Mouse (Mus musculus): ENCODE measurements at regions not wholly inside any gene's neighbourhood (a gene's known extent, or its start where the extent isn't known, plus 50 kb on each side); places are given as distances from the start of the nearest gene placed in this dataset.

DNA sequence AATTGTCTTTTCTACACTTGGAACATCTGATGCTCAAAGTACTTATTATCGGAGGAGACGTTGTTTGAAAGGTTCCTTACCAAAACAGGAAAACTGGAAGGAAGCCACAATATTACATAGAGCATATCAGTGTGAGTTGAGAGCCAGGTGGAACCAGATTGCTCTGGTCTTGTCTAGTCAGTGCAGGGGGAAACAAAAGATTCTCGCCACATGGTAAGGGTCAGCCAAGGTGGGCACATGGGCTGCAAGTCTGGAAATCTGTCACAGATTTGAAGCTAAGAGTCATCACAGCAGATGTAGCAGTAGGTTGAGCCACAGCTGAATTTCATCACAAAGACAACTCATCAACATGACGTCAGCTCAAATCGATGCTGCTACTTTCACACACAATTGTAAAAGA is 681.8 kb downstream of the Stpg2 start:
- DNase-seq (ENCODE audit: low read depth, low spot score), result no peak

DNA sequence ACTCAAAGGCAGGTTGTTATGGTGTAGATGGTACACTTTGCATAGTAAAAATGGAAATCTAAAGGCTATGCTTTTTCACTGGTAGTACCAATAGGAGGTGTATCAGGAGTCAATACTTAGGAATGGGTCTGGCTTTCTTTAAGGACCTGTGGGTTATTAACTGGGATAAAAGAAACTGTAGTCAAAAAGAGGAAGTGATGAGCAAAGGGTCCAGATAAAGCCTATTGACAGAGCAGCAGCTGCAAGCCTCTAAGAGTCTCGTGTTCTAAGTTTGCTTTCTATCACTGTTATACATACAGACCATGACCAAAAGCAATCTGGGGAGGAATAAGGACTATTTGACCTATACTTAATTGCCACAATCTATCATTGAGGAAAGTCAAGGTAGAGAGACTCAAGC is 683.0 kb downstream of the Stpg2 start:
- DNase-seq (ENCODE audit: low read depth, low spot score), result no peak

GRCm38 (mm10) chr3:139890186-139890585 is 684.7 kb downstream of the Stpg2 start:
- DNase-seq (ENCODE audit: low read depth, low spot score), result no peak

GRCm38 (mm10) chr3:139897894-139898293 is 692.4 kb downstream of the Stpg2 start:
- no peak for DNase-seq (ENCODE audit: low read depth, low spot score)

DNA sequence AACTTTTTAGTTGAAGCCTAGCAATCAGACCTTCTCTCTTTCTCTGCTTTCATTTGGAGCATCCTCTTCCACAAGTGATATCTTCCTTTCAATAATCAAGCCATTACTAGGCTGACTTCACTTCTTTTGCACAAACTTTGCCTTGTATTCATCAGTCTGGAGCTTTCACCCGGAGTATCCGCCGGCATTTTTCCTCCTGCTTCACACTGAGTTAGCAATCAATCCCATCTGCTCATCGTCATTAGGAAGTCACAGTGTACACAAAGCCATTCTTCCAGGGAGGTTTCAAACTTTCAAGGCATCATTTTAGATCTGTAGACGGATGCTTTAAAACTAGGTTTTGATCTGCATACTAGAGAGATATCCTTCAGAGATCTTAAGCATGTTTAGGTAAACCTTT is 693.7 kb downstream of the Stpg2 start:
- DNase-seq (ENCODE audit: low read depth, low spot score), result peak; percentile 31

DNA sequence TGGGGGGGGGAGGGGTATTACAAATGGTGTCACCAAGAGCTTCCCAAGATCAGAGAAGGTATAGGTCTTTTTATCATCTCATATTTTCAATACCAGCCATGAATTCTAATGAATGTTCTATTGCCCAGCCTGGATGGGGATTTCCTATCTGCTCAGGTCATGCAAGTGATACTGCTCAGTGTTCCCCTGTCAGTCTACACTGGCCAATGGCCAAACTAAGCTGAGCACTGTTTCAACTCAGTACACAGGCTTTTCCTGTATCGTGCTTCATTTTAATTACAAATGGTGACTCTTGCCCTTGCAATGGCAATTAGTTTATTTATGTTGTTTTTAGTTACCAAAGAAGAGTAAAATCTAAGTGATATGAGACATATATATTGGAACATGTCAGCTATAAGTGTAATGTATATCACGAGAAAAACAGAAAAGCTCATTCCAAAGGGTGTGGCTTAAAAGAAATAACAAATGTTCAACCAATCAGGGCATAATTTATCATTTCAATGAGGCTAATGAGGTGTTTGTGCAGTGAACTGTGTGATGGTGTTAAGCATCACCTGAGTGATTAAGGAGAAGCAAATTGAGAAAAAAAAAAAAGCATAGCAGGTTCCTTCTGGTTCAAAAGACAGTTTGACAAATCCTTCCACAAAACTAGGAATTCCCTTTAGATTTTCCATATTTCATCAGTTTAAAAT is 708.3 kb downstream of the Stpg2 start:
- DNase-seq (ENCODE audit: low read depth, low spot score), result no peak

GRCm38 (mm10) chr3:139922267-139922666 is 716.8 kb downstream of the Stpg2 start:
- DNase-seq (ENCODE audit: low read depth, low spot score), result no peak

DNA sequence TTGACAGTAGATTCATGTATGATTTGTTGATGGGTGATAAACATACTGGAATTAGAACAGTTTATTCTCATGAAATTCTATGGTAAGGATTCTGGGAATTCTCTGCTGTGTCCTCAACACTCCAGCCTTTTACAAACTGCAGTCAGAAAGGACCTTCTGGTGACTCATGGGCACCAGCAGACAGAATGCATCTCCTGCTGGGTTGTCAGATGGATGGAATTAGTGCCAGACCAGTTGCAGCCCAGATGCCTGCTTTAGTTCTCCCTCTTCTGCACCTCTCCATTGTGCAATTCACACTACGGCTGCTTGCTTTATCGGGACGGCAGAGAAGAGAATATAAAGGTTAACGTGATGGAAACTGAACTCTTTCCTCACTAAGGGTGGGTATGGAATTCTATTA is 727.5 kb downstream of the Stpg2 start:
- no peak for DNase-seq (ENCODE audit: low read depth, low spot score)

- DNase-seq (ENCODE audit: low read depth, low spot score), result no peak
These were observed 740.7 kb downstream of the Stpg2 start for GRCm38 (mm10) chr3:139946209-139946608.

GRCm38 (mm10) chr3:139947247-139947646 is 741.8 kb downstream of the Stpg2 start:
- no peak for DNase-seq (ENCODE audit: low read depth, low spot score)

- DNase-seq (ENCODE audit: low read depth, low spot score), result peak; percentile 9
These were observed 743.6 kb downstream of the Stpg2 start for GRCm38 (mm10) chr3:139949096-139949495.

DNA sequence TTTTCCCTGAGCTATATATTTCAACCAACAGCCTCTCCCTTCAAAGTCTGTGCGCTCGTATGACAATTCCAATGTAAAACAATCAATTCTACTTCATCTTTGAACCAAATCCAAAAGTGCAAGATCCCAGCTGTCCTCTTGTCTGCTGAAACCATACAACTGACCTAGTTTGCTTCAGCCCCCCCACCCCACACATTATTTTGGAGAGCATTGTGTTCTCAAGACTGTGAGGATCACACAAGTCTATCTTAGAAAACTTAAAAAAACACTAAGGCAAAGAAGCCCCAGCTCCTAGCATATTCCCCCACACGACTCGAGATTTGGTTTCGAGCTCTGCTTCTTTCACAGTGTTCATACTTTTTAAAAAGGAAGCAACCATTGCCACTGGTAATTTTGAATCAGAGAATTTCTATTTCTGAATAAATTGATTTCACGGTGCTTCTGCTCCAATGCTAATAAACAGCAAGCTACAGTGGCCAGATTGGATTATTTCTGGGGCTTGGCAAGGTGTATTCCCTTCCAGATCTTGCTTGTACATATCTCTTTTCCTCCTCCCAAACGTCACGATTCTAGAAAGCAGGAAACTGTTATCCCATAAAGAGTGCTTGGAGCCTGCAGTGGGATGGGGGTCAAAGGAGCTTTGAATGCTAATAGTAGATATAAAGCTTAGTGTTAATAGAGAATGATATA is 744.7 kb downstream of the Stpg2 start:
- no peak for DNase-seq (ENCODE audit: low read depth, low spot score)

GRCm38 (mm10) chr3:139951516-139951915 is 746.0 kb downstream of the Stpg2 start:
- DNase-seq (ENCODE audit: low read depth, low spot score), result no peak

DNA sequence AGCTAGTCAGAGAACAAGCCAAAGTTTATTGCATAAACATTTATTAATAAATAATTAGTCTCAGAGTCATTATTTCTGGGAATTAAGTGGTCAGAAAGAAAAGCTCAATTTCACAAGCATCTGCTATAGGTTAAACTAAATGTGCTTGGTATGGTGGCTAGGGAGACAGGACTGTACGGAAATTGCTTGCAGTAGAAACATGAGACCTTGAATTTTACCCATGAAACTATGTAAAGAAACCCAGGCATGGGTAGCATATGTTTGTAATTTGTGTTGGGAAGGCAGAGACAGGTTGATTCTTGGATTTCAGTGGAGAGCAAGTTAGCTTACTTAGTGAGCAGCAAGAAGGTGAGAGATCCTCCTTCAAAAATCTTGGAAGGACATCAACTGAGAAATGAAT is 772.7 kb downstream of the Stpg2 start:
- DNase-seq (ENCODE audit: low read depth, low spot score), result peak; percentile 56

GRCm38 (mm10) chr3:139985830-139986481 is 780.5 kb downstream of the Stpg2 start:
- DNase-seq (ENCODE audit: low read depth, low spot score), result no peak

GRCm38 (mm10) chr3:139988938-139989337 is 783.4 kb downstream of the Stpg2 start:
- no peak for DNase-seq (ENCODE audit: low read depth, low spot score)

- no peak for DNase-seq (ENCODE audit: low read depth, low spot score)
These were observed 783.9 kb downstream of the Stpg2 start for GRCm38 (mm10) chr3:139989380-139989779.

GRCm38 (mm10) chr3:140012522-140012921 is 807.0 kb downstream of the Stpg2 start:
- DNase-seq (ENCODE audit: low read depth, low spot score), result no peak

DNA sequence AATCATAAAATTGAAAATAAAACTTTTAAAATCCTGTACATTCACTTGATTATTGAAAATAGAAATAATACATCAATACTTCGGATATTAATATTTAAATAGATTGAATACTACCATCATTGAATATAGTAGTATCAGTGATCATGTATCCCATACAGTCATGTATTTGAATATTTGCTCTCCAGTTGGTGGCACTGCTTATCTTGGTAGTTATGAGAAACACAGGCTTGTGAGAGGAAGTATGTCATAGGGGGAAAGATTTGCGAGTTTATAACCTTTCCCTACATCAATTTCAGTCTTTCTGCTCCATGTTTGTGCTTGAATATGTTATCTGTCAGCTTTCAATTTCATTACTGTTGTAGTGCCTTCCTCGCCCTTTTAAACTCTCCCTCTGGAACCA is 828.6 kb downstream of the Stpg2 start:
- DNase-seq (ENCODE audit: low read depth, low spot score), result no peak

GRCm38 (mm10) chr3:140035142-140035541 is 829.6 kb downstream of the Stpg2 start:
- DNase-seq (ENCODE audit: low read depth, low spot score), result no peak

DNA sequence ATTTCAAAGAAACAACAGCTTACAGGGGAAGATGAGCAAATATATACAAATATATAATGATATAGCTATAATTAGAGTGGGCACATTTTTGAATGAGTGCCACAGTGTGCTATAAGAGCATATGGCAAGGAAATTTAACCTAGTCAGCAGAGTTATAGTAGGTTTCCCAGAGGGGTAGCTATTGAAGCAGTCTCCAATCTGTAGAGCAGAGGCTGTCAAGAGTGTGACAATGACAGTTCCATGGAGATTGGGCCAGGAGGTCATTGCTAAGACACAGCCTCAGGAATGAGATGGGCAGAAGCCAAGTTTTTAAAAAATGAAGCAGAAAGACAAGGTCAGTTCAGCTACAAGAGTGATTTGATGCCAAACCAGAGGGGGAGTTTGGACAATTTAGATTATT is 839.4 kb downstream of the Stpg2 start:
- no peak for DNase-seq (ENCODE audit: low read depth, low spot score)

DNA sequence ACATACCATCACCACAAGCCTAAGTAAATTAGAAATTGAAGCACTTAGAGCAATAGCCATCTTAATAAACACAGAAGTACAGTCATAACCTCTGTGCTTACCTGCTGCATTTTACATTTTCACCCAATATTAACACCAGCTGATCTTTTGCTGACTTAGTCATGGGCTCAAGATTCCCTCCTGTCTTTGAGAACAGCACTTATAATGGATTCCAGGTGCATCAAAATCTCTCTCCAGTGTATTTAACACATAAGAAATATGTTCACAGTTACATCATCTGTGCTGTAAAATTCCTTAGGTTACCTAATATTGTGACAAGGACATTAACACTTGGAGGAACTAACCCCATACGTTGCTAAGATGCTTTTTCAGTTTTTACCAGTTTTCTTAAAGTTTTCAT is 849.1 kb downstream of the Stpg2 start:
- DNase-seq (ENCODE audit: low read depth, low spot score), result no peak
